Mouse (Mus musculus) left cerebral cortex, adult 11 months (tissue): ENCODE results near the gene Gpr18.

Source experiments
- DNase-seq: peaks from one replicate; pipeline ENCODE4 v3.0.0; 2022; ENCODE audit warnings: low spot score

Gene Gpr18

GRCm38 (mm10) chr14:121949436-121949835, 33.9 kb upstream of the Gpr18 start:
- DNase-seq: no peak

DNA sequence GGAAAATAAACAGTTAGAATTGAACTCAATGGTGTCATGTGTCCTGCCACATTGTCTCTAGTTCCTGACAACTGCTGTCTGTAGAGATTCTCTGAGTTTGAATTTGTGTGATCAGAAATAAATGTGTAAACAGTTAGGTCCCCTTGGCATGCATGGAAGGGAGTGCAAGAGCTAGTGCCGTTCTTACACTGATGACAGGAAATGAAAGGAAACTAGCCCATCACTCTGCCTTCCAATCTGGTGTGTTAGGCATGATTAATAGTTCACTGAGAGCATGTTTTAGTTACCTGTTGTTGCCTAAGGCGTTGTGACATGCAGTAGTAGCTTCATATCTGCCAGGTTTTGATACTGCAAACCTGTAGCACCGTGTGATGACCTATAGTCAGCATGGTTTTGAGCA, 32.4 kb upstream of the Gpr18 start:
- DNase-seq: no peak

GRCm38 (mm10) chr14:121947201-121947760, 31.7 kb upstream of the Gpr18 start:
- DNase-seq: no peak

DNA sequence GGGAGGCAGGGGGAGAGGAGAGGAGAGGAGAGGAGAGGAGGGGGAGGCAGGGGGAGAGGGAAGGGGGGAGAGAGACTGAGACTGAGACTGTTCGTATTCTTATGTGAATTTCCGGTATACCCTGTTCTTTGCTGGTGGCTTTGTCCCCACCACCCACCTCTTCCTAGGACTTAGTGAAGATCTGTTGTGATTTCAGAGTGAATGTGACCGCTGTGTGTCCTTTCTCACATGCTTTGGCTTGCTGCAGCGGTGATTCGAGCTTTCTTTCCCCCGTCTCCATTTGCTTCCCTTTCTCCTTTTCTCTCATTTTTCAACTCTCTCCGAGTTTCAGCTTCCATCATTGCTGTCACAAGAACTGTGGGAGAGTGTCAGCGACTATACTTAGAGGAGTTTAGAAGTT, 31.1 kb upstream of the Gpr18 start:
- no peak for DNase-seq

DNA sequence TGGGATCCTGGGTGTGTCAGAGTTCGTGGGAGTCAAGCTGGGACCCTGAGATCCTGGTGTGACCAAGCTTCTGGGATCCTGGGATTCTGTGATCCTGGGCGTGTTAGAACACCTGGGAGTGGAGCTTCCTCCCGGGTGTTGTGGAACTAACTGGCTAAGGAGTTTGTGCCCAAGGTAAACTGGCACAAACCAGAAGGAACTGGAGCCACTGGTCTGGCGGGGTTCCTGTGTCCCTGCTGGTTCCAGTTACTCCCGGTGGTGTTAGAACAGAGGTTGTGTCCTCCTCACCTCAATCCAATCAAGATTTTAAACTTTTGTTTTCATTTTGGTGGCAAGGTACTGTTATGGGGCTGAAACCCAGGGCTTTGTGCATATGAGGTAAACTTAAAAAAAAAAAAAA, 30.6 kb upstream of the Gpr18 start:
- no peak for DNase-seq

DNA sequence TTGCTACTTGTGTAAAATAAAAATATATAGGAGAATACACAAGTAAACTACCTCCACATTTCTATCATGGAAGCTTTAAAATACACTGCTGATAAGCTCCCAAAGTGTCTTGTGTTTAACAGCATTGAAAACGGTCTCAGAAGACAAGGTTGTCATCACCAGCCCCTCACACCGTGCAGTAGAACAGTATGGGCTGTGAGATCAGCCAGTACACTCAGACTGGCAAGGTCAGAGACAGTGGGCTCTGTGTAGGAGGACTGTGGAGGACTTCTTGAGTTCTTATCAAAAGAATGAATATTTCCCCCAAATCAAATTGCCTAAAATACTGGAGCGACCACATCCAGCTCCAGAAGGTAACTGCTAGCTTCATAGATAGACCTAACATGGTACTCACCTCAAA, 24.0 kb upstream of the Gpr18 start:
- DNase-seq: no peak

- DNase-seq: no peak
Measured at GRCm38 (mm10) chr14:121938256-121939191, 22.9 kb upstream of the Gpr18 start.

DNA sequence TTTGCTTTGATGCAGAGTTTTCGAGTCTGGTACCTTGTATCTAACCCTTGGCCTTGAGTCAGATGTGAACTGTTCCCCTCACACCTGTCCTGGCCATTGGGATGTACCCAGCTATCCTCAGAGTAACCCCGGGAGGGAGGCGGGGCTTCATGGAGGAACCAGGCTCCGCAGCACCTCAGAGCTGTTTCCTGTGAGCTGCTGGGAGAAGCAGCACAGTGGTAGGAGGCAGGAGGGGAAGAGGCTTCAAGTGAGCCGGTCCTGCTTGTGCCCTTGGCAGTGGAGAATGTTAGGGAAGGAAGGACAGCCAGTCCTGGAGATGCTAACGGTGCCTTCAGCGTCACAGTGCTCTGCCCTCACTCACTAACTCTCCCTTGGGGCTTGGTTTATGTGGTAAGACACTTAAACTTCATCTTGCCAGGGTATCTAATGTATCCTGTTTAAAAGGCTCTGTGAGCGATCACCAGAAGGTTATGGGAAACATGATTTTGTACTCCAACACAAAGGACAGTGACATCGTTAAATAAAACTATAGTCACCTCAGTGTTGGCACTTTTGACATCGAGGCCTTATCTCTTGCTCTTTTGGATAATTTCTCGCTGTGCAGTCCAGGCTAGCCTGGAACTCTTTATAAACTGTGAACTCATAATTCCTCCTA, 22.1 kb upstream of the Gpr18 start:
- DNase-seq: no peak

DNA sequence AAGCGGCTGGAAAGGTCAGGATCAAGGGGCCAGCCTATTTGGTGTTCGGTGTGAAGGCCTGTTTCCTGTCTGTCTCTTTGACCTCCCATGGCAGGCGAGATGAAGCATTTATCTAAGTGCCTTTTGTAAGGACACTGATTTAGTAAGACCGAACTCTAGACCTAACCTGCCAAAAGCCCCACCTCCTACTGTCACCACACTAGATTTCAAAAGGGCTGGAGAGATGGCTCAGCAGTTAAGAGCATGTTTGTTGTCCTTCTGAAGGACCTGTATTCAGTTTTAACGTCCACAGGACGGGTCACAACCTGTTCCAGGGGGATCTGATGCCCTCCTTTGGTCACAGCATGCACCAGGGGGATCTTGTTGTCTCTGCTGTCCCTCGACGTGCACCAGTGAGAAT, 21.3 kb upstream of the Gpr18 start:
- no peak for DNase-seq

DNA sequence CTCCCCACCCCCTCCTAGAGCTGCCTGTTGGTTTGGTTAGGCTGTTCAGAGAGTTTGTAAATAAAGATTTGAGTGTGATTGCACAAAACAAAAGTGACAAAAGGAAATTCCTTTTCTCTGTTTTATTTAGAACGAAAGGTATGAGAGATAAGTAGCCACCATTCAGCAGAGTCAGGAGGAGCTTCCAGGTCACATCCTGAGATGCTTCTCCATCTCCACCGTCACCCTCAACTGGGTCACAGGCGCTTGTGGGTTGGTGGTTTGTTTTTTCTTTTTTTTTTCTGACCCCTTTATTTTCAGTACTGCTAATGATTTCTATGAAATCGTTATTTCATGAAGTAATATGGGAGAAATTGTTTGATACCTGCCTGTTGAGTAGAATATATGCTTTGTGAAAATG, 20.8 kb upstream of the Gpr18 start:
- no peak for DNase-seq

GRCm38 (mm10) chr14:121934597-121934946, 19.0 kb upstream of the Gpr18 start:
- no peak for DNase-seq

- no peak for DNase-seq
Measured at GRCm38 (mm10) chr14:121933906-121934596, 18.5 kb upstream of the Gpr18 start.

DNA sequence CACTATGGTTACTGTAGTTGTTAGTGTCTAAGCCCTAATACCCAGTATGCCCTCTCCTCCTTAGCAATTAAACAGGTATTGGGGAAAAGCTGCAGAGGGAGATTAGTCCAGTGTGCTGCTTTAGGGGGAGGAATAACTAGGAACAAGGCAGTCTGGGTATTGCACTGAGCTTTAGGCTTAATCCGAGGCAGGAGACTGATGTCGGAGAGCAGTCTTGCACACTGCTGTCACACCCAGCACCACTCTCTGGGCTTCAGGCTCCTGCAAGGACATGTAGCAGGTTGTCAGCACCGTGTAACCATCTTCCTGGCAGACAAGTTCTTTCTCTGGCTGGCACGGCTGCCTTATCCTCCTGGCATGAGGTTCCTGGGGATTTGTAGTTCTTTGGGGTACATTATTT, 16.6 kb upstream of the Gpr18 start:
- no peak for DNase-seq

GRCm38 (mm10) chr14:121931594-121931993, 16.0 kb upstream of the Gpr18 start:
- no peak for DNase-seq

GRCm38 (mm10) chr14:121930731-121931383, 15.3 kb upstream of the Gpr18 start:
- DNase-seq: no peak

GRCm38 (mm10) chr14:121929243-121929951, 13.8 kb upstream of the Gpr18 start:
- no peak for DNase-seq

DNA sequence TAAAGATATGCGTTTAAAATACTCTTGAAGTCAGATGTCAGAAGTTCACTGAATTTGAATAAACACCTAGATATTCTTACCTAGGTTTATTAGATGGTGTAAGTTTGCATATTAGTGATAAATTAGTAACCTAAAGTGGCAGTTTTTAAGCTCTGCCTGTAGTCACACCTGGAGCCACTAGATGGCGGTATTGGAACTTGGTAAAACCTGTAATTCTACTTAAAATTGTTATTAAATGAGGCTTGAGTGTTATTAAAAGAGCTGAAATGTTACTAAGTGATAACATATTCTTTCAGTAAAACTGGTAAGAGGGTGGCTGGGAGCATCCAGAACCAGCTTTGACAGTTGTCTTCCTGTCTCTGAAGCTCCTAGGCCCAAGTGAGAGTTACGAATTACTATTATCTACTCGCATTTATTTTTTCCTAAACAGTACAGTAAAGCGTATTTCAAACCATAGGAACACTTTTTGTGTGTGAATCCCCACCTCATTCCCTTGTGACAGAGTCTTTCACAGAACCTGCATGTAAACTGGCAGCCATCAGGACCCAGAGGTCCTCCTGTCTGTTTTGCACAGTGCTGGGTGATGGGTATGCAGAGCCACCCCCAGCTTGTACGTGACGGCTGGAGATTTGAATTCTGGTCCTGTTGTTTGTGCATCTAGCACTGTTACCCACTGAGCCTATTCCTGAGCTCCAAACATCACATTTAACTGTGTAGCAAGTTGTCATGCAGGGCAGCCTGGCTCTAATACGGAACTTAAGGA, 13.0 kb upstream of the Gpr18 start:
- no peak for DNase-seq

- no peak for DNase-seq
Measured at GRCm38 (mm10) chr14:121927451-121927850, 11.9 kb upstream of the Gpr18 start.

- no peak for DNase-seq
Measured at GRCm38 (mm10) chr14:121926901-121927300, 11.3 kb upstream of the Gpr18 start.

- DNase-seq: no peak
Measured at GRCm38 (mm10) chr14:121924876-121925275, 9.3 kb upstream of the Gpr18 start.

DNA sequence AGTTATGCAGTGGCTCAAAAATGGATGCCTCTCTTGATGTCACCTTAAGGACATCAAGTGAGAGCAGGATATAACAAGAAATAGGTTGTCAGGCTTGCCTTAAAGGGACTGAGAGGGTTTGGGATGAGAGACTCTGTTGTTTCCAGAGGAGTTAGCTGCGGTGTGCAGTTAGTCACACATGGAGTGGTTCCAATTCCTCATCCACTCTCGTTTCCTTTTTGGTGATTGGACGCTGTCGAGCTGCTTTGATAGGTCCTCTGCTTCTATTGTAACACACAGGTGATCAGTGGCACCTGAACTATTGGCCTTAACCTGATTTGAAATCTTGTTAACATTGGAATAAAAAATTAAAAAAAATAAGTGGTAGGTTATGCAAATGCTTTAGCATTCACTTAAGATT, 7.2 kb upstream of the Gpr18 start:
- DNase-seq: no peak
